Mouse (Mus musculus) liver, postnatal 0 days (tissue): Measurements from ENCODE around the gene Odc1.

Experiments
- CTCF ChIP-seq: sonication (generic); IDR thresholded peaks from 2 replicates; pipeline ENCODE4 v1.5.1; 2016; ENCODE audit warnings: antibody characterized with exemption, low read depth
- EP300 ChIP-seq: IDR thresholded peaks from 2 replicates; pipeline ENCODE4 v1.6.1; 2016; ENCODE audit warnings: antibody characterized with exemption, low read depth, mild to moderate bottlenecking

GRCm38 (mm10) chr12:17591249-17591648, 46.7 kb downstream of the Odc1 start:
- TF ChIP-seq CTCF (no peak), EP300 (no peak)
